In the genomic region with DNA sequence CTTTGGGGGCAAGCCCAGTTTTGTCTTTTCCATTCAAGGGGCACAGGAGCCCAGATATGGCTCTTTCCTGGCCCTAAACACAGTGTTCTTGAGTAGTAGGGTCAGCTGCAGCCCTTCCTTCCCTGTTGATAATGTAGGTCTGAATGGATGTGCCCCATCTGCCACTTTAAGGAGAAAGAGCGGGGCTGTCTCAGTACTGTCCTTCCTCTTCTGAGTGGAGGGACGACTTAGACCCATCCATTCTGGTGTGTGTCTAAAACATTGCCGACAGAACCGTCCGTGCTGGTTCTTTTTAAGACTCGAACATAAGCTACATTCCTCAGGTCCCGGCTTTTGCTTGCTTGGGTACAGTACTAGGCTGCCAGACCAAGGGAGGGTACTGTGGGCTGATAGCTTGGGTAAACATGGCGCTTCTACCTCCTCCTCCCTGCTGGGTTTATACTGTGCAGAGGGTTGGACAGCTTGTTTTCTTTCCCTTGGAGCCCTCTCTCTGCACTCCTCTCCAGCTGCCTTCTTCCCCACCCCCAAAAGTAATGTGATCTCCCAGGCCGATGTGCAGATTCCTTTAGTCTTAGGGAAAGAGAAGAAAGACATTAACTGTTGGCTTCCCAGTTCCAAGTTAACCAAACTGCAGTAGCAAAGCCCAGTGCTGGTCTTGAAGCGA, we compare ENCODE assay signal across 8 mouse cellular contexts.
DNase-seq lines count a peak whose midpoint lies in the region; ATAC-seq and TF ChIP-seq lines count a peak whose summit lies in the region.

No protein-coding gene starts in this region.

- no peaks in the 10 kb centered on the region for H3K9me3 ChIP-seq in forebrain, embryonic 11.5 days (ENCODE audit: control insufficient read depth, low read length)
- H3K9me3 ChIP-seq in forebrain, embryonic 16.5 days (ENCODE audit: control insufficient read depth, low read length) = no peaks in the 10 kb centered on the region
- H3K9me3 ChIP-seq in ES-E14 (ENCODE audit: control insufficient read depth, insufficient read depth, low read depth, low read length) = no peaks in the 10 kb centered on the region

- TF ChIP-seq POLR2A in small intestine, adult 2 months (IDR thresholded peaks at IDR 0.05; ENCODE audit: low read depth, low read length) = peak; percentile 24; the same call in 1 of the 2 replicates

- DNase-seq in forebrain, embryonic 11.5 days (ENCODE audit: low spot score) = no peak
- peak; percentile 38 for DNase-seq in ES-E14 (ENCODE audit: low read depth, low spot score)
- DNase-seq in forelimb bud, embryonic 11.5 days (ENCODE audit: low read depth, low spot score) = peak; percentile 77
- DNase-seq in kidney, postnatal 14 days = peak; percentile 58
- no peak for DNase-seq in right cerebral cortex, adult 18-20 months
- DNase-seq in frontal cortex, postnatal 25 days (ENCODE audit: low spot score in 2 of 2) = no peak

- H3K27me3 ChIP-seq in forebrain, embryonic 11.5 days (ENCODE audit: control insufficient read depth, insufficient read depth, low read length) = no peaks in the 10 kb centered on the region
- H3K27me3 ChIP-seq in forebrain, embryonic 16.5 days (replicated peaks; ENCODE audit: control insufficient read depth, insufficient read depth, low read length) = no peaks in the 10 kb centered on the region
- H3K27me3 ChIP-seq in small intestine, adult 2 months (ENCODE audit: control insufficient read depth, insufficient read depth, low read length) = no peaks in the 10 kb centered on the region

- H3K4me1 ChIP-seq in forebrain, embryonic 11.5 days (replicated peaks; ENCODE audit: control insufficient read depth, insufficient read depth, low read length) = peaks cover 4% of the 10 kb centered on the region
- H3K4me1 ChIP-seq in forebrain, embryonic 16.5 days (replicated peaks; ENCODE audit: control insufficient read depth, insufficient read depth, low read length) = peaks cover 4% of the 10 kb centered on the region; the same call in 1 of the 2 replicates
- H3K4me1 ChIP-seq in ES-E14 (ENCODE audit: control insufficient read depth in 2 of 2, insufficient read depth in 2 of 2, low read length in 2 of 2, poor library complexity in 1 of 2) = peaks cover 10 to 31% of the 10 kb centered on the region in 2 experiments
- peaks cover 25% of the 10 kb centered on the region for H3K4me1 ChIP-seq in small intestine, adult 2 months (ENCODE audit: control insufficient read depth, insufficient read depth, insufficient read length, low read length)

- no peak overlapping the region for H3K4me3 ChIP-seq in forebrain, embryonic 11.5 days (ENCODE audit: low read depth, low read length)
- no peak overlapping the region for H3K4me3 ChIP-seq in forebrain, embryonic 16.5 days (replicated peaks; ENCODE audit: low read length)
- H3K4me3 ChIP-seq in ES-E14 (ENCODE audit: insufficient read depth in 1 of 2, low read depth in 1 of 2, low read length in 2 of 2, poor library complexity in 1 of 2, severe bottlenecking in 1 of 2) = peak overlapping the region; percentile 31 to 42
- no peak overlapping the region for H3K4me3 ChIP-seq in small intestine, adult 2 months (ENCODE audit: low read depth, low read length)

- no peaks in the 10 kb centered on the region for H3K36me3 ChIP-seq in forebrain, embryonic 11.5 days (ENCODE audit: control insufficient read depth, insufficient read depth, low read length)
- no peaks in the 10 kb centered on the region for H3K36me3 ChIP-seq in forebrain, embryonic 16.5 days (ENCODE audit: control insufficient read depth, insufficient read depth)
- H3K36me3 ChIP-seq in ES-E14 (ENCODE audit: control insufficient read depth, insufficient read depth, low read length, poor library complexity, severe bottlenecking) = no peaks in the 10 kb centered on the region
- H3K36me3 ChIP-seq in small intestine, adult 2 months (ENCODE audit: control insufficient read depth, insufficient read depth, low read length) = no peaks in the 10 kb centered on the region

- H3K27ac ChIP-seq in forebrain, embryonic 11.5 days (ENCODE audit: low read depth, low read length) = no peak overlapping the region; the same call in 1 of the 2 replicates
- H3K27ac ChIP-seq in forebrain, embryonic 16.5 days (ENCODE audit: low read length) = no peak overlapping the region
- peak overlapping the region; percentile 56; the same call in 1 of the 2 replicates for H3K27ac ChIP-seq in ES-E14 (ENCODE audit: insufficient read depth, low read depth, low read length, poor library complexity, severe bottlenecking)
- peak overlapping the region; percentile 66 for H3K27ac ChIP-seq in small intestine, adult 2 months (ENCODE audit: insufficient read depth, low read depth, low read length)

- 22% methylated on average over 10 of the region's 10 CpGs for WGBS in forebrain, embryonic 11.5 days
- WGBS in forebrain, embryonic 16.5 days = 26% methylated on average over 10 of the region's 10 CpGs
- WGBS in small intestine, adult 2 months = 30% methylated on average over 10 of the region's 10 CpGs

- TF ChIP-seq CTCF in small intestine, adult 2 months (IDR thresholded peaks at IDR 0.05; ENCODE audit: extremely low read depth, insufficient read length, insufficient replicate concordance, low read depth, low read length) = no peak

- H3K9ac ChIP-seq in forebrain, embryonic 11.5 days (ENCODE audit: low read length) = peak overlapping the region; percentile 17; the same call in 1 of the 2 replicates
- no peak overlapping the region for H3K9ac ChIP-seq in forebrain, embryonic 16.5 days (replicated peaks; ENCODE audit: low read depth, low read length)
- H3K9ac ChIP-seq in ES-E14 (ENCODE audit: insufficient read depth, low read depth, low read length, poor library complexity, severe bottlenecking) = peak overlapping the region; percentile 46; the same call in 1 of the 2 replicates

- 0 out of 2 replicates have a peak overlapping the region, but pooled peaks have one; percentile 27 for H3K4me2 ChIP-seq in forebrain, embryonic 11.5 days (ENCODE audit: low read depth, low read length, severe bottlenecking)
- no peak overlapping the region for H3K4me2 ChIP-seq in forebrain, embryonic 16.5 days (ENCODE audit: low read length)

- in situ Hi-C loops in ES-E14 (cut with MboI; ENCODE audit: low sequenced_read_pairs in 2 of 2, unreplicated experiment in 2 of 2) = no loop called here

- ATAC-seq in forebrain, embryonic 11.5 days (replicated peaks; ENCODE audit: low FRiP score) = no peak
- no peak for ATAC-seq in forebrain, embryonic 16.5 days

TF ChIP-seq in ES-E14, 5 proteins besides CTCF, POLR2A, EP300 and RAD21:
- no peak for TF ChIP-seq HCFC1 (IDR thresholded peaks at IDR 0.05; ENCODE audit: borderline replicate concordance, insufficient read depth, low read length)
- TF ChIP-seq CHD2 (IDR thresholded peaks at IDR 0.05; ENCODE audit: low read depth, low read length) = no peak
- no peak for TF ChIP-seq ZNF384 (IDR thresholded peaks at IDR 0.05; ENCODE audit: low read depth, low read length)
- TF ChIP-seq MAFK (IDR thresholded peaks at IDR 0.05; ENCODE audit: insufficient read depth, low read depth, low read length) = no peak
- TF ChIP-seq ZC3H11A (IDR thresholded peaks at IDR 0.05; ENCODE audit: borderline replicate concordance, low read depth, low read length) = no peak

Comparison
In these comparisons a context has a peak if more than half of its experiments do, and no peak if none do; other contexts are left out.
1. DNase-seq: peak in ES-E14 (single experiment), forelimb bud, embryonic 11.5 days (single experiment) and kidney, postnatal 14 days (single experiment); none in forebrain, embryonic 11.5 days (single experiment), right cerebral cortex, adult 18-20 months (single experiment) and frontal cortex, postnatal 25 days (0 of 2).
2. H3K27ac ChIP-seq: peak in ES-E14 (single experiment) and small intestine, adult 2 months (single experiment); none in forebrain, embryonic 11.5 days (single experiment) and forebrain, embryonic 16.5 days (single experiment).
3. H3K4me3 ChIP-seq: peak in ES-E14 (2 of 2); none in forebrain, embryonic 11.5 days (single experiment), forebrain, embryonic 16.5 days (single experiment) and small intestine, adult 2 months (single experiment).